Mouse (Mus musculus) heart, adult 2 months (tissue): ENCODE data around the gene Ush1g.

ENCODE experiments used
- CTCF ChIP-seq: fragments of 200-600 bp; IDR thresholded peaks from 2 replicates; pipeline ENCODE4 v1.8.1; 2022; ENCODE audit warnings: antibody characterized with exemption, mild to moderate bottlenecking, moderate library complexity
- EP300 ChIP-seq: fragments of 200-500 bp; IDR thresholded peaks from 2 replicates; pipeline ENCODE4 v1.6.1; 2011; ENCODE audit warnings: low read depth, low read length, control low read depth; ENCODE audit not compliant: insufficient read depth
- POLR2A ChIP-seq: fragments of 200-500 bp; IDR thresholded peaks from 2 replicates; pipeline ENCODE4 v1.6.1; 2011; ENCODE audit warnings: mild to moderate bottlenecking, low read depth, low read length, control low read depth; ENCODE audit not compliant: insufficient read depth

- TF ChIP-seq CTCF, result no peak
- TF ChIP-seq POLR2A, result no peak
- TF ChIP-seq EP300, result no peak
Measured at GRCm38 (mm10) chr11:115366706-115367394, 45.0 kb upstream of the Ush1g start.
